Mouse (Mus musculus) megakaryocyte-erythroid progenitor cell, adult 5-6 weeks (primary cell): Measurements from ENCODE around the gene Negr1. TPM values are rescaled to one million over a fixed set of nuclear protein-coding genes. Genes with fewer than 3 reads are reported as not detected.

Experiments used
- ATAC-seq: replicated peaks from 2 replicates; pipeline ENCODE4 v1.8.0; 2016; ENCODE audit warnings: mild to moderate bottlenecking, inconsistent platforms; ENCODE audit not compliant: severe bottlenecking, poor library complexity, low FRiP score, low TSS enrichment
- total RNA-seq, 2 experiments: library from RNA; stranded (forward) in 1 of 2; stranded (reverse) in 1 of 2; fragments of 200-1000, 215-1000 nt in 1 of 2; fragments of >200 nt in 1 of 2; fragmentation: Nextera tagmentation in 1 of 2; gene quantifications; 2 replicates each; pipeline ENCODE4 v1.2.3; 2014 to 2017

Gene Negr1
- total RNA-seq, 2 experiments from 2014 or later, result not detected

DNA sequence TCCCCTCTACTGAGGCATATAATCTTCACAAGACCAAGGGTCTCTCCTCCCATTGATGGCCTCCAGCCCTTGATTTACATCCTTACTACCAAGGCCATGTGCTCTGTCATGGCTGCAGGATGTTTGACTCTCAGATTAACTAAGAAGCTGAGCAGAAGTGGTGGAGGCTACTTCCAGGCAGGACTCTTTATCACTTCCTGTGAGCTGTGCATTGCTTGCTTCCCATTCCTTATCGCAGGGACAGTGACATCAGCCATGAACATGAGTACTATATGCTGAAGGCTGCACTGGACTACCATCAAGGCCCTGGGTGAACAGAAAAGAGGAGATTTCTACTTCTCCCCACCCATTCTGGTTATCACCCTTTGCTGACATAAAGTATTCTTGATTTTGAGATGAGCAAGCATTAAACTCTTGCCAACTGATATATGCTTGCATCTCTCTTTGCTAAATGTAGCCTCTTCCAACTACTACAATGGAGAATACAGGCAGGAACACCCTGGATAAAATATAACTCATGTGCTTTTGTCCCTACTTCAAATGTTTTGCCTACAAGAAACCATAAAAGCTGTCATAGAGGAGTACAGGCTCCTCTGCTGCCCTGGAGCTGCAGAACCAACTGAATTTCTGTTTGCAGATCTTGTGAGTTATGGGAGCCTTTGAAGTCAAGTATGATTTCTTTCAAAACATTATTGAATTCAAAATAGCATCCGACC, 517.8 kb downstream of the Negr1 start:
- ATAC-seq, result no peak

DNA sequence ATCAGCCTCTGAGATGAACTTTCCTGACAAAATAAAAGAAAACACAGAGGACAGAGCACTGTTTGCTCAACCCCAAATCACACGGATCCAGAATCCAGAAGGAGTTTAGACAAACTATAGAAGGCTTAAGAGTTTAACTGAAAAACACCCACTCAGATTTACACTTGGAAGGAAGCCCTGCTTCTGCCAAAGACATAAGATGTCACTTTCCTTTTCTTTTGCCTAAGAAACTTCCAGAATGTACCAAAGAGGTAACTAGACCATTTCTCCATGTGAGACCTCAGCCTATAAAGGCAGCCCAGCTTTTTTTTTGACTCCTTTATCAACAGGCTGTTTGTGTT, 518.3 kb downstream of the Negr1 start:
- no peak for ATAC-seq

DNA sequence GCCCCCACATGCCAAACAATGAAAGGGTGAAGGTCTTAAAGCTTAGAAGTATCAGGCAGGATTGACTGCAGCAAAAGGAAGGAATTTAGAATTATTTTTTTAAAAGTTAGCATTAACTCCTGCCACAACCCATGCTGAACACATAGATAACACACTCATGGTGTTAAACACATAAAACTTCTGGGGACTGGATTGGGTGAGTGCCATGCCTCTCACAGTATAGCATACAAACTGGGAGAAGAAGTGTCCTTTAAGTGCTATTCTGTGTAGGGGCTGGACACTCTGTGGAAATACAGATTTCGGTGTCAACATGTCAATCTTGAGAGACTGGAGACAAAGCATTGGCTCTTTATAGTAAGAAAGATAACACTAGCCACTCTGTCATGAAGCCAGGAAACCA, 519.0 kb downstream of the Negr1 start:
- no peak for ATAC-seq

DNA sequence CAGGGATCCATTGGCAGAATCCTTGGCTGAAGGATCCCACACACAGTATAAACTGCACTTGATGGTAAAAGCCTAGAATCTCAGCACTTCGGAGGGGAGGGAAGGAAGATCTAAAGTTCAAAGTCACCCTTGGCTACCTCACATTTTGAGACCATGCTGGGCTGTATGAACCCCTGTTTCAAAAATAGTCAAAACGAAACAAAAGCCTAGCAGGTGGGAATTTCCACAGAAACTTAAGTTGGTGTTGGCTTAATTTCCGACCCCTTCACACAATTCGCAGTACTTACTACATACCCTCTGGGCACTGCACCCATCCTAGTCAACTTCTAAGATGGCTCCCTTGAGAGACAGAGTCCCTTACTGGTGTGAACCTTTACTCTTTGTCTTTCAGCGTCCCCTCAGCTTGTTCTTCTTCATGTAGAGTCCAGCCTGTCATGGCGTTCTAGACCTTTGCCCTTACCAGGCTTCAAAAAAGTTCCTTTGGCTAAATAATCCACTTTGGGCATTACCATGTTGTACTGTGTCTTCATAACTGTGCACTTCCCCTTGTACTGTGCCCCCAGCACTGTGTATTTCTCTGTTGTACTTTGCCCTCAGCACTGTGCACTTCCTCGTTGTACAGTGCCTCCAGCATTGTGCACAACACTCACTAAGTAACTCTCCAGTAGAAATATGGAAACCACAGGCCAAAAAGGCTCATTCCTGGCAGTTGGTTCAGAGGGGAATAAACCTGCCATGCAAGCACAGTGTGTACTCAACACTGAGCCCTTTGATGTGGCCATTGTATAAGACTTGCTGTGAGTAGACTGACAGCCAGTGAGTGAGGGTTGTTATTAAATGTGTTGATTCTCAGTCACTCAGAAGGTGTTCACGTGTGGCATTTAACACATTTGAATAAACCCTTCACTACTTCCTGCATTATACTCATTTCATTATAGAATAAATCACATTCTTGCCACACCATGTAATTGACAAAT, 521.5 kb downstream of the Negr1 start:
- ATAC-seq, result no peak

DNA sequence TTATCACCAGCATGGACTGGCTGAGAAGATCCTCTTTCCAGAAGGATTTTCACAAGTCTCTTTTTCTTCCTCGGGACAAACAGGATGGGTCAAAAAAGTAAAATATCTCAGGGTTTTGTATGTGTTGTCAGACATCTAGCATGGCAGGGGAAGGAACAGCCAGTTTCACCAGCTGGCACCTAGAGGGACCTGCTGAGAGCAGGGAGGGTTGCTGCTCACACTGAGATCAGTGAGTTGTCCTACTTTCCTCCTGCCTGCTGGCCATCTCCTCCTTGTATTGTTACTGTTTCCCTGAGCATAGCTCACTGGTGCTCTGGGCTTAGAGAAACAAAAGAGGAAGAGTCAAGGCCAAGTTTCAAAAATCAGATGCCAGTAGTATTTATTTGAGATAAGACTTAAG, 523.6 kb downstream of the Negr1 start:
- no peak for ATAC-seq

DNA sequence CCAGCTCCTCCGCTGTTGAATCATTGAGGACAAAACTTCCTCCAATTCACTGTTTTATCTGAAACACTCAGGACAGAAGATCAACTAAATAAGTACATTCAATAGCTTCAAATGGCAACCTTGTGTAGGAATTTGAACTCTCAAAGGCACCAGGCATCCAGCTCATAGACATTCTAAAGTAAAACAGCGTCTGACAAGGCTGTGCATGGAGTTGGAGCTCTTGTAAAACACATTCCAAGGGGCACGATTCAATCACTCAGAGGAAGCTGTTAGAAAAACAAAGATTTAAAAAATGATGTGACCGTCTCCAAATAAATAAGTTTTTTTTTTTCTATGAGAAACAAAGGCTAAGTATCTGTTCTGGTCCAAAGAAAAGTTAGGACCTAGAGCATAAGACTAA, 528.5 kb downstream of the Negr1 start:
- no peak for ATAC-seq

- no peak for ATAC-seq
Observed at GRCm38 (mm10) chr3:157096284-157096683, 534.7 kb downstream of the Negr1 start.

DNA sequence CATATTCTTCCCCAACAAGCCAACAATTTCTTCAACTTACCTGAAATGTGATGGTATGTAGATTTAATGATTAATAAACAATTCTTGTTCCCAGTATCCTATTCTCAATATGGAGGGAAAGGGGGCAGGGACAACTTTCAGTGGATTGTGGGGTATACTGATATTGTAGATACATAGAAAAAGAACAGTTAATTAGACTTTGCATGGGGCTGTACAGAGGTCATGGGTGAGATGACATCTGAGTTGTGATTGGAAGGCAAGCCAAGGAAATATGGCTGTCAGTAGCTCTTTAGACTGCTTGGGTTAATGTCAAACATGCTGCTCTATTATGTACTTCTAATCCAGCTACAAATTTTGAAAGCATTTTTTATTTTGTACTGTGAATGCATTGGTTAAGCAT, 535.9 kb downstream of the Negr1 start:
- ATAC-seq, result no peak

DNA sequence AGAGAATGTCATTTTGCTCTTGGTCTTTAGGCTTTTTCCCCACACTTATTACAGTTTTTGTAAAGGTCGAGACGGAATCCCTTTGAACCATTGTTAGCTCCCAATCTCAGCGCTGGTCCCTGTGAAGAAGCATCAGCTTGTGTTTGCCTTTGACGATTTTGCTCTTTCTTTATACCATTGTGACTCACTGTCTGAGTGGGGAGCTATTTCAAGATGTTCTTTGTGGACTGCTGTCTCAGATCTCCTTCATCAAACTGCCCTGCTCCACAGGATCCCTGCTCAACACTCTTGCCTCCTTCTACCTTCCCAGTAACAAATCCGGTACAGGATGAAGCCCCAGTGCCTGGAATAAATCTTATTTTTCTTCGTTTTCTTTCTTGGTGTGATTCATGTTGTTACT, 536.8 kb downstream of the Negr1 start:
- ATAC-seq, result no peak

GRCm38 (mm10) chr3:157104866-157105579, 543.4 kb downstream of the Negr1 start:
- no peak for ATAC-seq

- no peak for ATAC-seq
Observed at GRCm38 (mm10) chr3:157105580-157106264, 544.1 kb downstream of the Negr1 start.

DNA sequence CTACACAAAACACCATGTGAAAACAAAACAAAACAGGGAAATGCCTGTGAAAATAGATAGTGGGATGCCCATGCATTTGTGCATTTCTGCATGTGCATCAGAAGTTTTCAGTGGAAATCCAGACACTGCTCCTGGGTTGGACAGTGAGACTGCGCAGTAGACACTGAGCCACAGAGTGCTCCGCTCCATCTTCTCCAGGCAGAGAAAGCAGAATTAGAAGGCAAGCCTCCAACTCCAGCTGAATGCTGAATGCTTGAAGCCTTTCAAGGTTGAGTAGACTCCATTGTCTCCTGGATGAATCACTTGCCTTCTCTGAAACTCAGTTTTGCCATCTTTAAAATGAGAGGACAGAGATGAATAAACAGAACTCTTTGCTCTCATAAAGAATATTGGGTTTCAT, 546.6 kb downstream of the Negr1 start:
- no peak for ATAC-seq

DNA sequence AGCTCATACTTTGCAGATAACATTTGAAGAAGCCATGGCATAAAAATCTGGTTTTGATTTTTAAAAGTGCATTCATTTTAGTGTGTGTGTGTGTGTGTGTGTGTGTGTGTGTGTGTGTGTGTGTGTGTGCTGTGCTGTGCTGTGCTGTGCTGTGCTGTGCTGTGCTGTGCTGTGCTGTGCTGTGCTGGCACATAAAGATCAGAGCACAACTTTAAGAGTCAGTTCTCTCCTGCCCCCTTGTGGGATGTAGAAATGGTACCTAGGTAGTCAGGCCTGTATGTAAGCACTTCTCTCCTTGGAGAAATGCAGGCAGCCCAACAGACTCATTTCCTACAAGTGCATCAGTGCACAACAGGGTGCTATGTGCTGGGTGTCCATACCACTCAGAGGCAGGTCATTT, 547.7 kb downstream of the Negr1 start:
- no peak for ATAC-seq

GRCm38 (mm10) chr3:157115105-157115760, 553.6 kb downstream of the Negr1 start:
- no peak for ATAC-seq

- no peak for ATAC-seq
Observed at GRCm38 (mm10) chr3:157116024-157116423, 554.4 kb downstream of the Negr1 start.

GRCm38 (mm10) chr3:157119916-157120315, 558.3 kb downstream of the Negr1 start:
- ATAC-seq, result no peak

DNA sequence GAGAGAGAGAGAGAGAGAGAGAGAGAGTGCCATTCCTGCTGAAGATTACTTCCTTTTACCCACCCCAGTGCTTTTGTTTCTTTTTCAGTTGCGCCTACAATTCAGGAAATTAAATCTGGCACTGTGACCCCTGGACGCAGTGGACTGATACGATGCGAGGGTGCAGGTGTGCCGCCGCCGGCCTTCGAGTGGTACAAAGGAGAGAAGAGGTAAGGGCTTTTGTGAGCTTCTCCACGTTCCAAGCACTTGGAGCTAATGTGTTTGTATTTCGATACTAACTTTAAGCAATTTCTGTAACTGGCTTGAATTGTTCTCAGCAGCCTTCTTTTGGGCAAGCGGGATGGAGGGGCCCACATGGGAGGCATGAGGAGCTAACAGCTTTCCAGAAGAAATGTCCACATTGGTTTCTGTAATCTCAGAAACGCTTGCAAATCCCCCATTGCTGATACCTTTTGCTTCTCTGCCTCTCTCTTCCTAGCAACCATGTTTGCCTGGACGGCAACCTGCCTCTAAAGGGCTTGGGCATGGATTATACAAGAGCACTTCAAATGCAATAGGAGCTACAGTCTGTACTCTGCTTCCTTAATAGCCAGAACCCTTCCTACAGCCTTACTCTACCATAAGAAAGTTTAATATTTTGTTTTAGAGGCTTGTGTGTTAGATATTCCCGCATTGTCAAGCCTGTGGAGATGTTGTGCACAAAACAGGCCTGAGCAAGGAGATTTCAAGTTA, 584.7 kb downstream of the Negr1 start:
- no peak for ATAC-seq

DNA sequence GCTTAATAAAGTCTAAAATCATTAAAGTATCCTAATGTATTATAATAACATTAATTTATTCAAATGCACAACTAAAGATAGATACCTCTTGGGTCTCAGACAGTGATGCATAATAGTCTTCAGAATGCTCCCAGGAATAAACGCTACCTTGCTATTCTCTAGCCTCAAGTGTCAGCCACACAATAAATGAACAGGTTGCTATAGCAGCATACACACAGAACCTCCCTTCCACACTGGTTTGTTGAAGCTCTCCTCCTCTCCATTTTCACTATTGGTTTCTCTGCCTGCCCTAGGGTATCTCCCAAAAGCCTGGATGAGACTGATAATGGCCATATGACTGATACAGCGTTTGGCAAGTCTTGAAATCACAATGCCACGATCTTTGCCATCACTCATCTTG, 593.3 kb downstream of the Negr1 start:
- no peak for ATAC-seq

- ATAC-seq, result no peak
Observed at GRCm38 (mm10) chr3:157155513-157155912, 593.9 kb downstream of the Negr1 start.
